21 mouse cellular contexts compared by ENCODE assay signal in the genomic region with DNA sequence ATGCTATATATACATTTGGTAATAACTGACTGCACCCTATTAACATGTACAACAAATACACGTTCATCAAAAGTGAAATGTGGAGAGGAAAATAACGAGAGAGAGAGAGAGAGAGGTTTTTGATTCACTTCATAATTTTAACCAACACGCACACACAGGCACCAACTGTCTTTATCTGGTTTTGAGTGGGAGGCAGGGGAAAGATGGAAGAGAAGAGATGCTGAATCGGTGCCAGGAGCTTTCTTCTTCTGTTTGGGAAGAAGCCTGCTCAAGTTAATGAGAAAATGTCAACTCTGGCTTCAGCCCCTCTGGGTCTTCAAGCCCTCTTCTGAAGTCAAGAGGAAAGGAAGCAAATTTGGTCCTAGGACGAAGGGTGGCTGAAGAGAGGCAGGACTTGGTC. TPM values are rescaled to one million over a fixed set of nuclear protein-coding genes. Genes with fewer than 3 reads are reported as not detected.
A peak's percentile ranks its signal among the peaks of the same experiment; 100 is the strongest.
DNase-seq lines count a peak whose midpoint lies in the region; ATAC-seq lines count a peak whose summit lies in the region.
"Had no signal": no experiment of that assay in that cellular context is flagged by ENCODE, and none has a peak within 500 bp of the region (broad histone marks: within the 10 kb centered on the region; RNA-seq: fewer than 3 reads in every experiment).

No protein-coding gene starts in this region.

- H3K4me1 ChIP-seq in forebrain, embryonic 14.5 days (ENCODE audit: control insufficient read depth, insufficient read depth, low read length) = peaks cover 11% of the 10 kb centered on the region
- H3K4me1 ChIP-seq in forebrain, embryonic 16.5 days (replicated peaks; ENCODE audit: control insufficient read depth, insufficient read depth, low read length) = peaks cover 16% of the 10 kb centered on the region
- H3K4me1 ChIP-seq in kidney, embryonic 15.5 days = no peaks in the 10 kb centered on the region
- no peaks in the 10 kb centered on the region for H3K4me1 ChIP-seq in midbrain, embryonic 16.5 days (ENCODE audit: control insufficient read depth, insufficient read depth, low read length)

- no peaks in the 10 kb centered on the region for H3K9me3 ChIP-seq in forebrain, embryonic 14.5 days (replicated peaks; ENCODE audit: control insufficient read depth, low read length)
- H3K9me3 ChIP-seq in forebrain, embryonic 16.5 days (ENCODE audit: control insufficient read depth, low read length) = no peaks in the 10 kb centered on the region; the same call in 1 of the 2 replicates
- H3K9me3 ChIP-seq in kidney, embryonic 15.5 days (replicated peaks) = no peaks in the 10 kb centered on the region
- H3K9me3 ChIP-seq in midbrain, embryonic 16.5 days (replicated peaks; ENCODE audit: control insufficient read depth, low read length, poor library complexity, severe bottlenecking) = no peaks in the 10 kb centered on the region
- H3K9me3 ChIP-seq: embryonic facial prominence, embryonic 10.5 days had no signal

- H3K9ac ChIP-seq in forebrain, embryonic 14.5 days (ENCODE audit: low read length) = no peak overlapping the region
- H3K9ac ChIP-seq in forebrain, embryonic 16.5 days (replicated peaks; ENCODE audit: low read depth, low read length) = no peak overlapping the region
- H3K9ac ChIP-seq in kidney, embryonic 15.5 days = no peak overlapping the region
- no peak overlapping the region for H3K9ac ChIP-seq in midbrain, embryonic 16.5 days (ENCODE audit: low read depth, low read length)
- H3K9ac ChIP-seq: liver, embryonic 14.5 days had no signal

- H3K27ac ChIP-seq in forebrain, embryonic 14.5 days (ENCODE audit: low read depth, low read length) = no peak overlapping the region
- no peak overlapping the region for H3K27ac ChIP-seq in forebrain, embryonic 16.5 days (ENCODE audit: low read length)
- H3K27ac ChIP-seq in kidney, embryonic 15.5 days = no peak overlapping the region
- H3K27ac ChIP-seq in midbrain, embryonic 16.5 days (ENCODE audit: low read length) = no peak overlapping the region
- H3K27ac ChIP-seq: embryonic facial prominence, embryonic 10.5 days; gastrocnemius, adult 2 months; heart, adult 2 months; liver, embryonic 14.5 days had no signal

- H3K27me3 ChIP-seq in forebrain, embryonic 14.5 days (replicated peaks; ENCODE audit: control insufficient read depth, insufficient read depth, low read length) = no peaks in the 10 kb centered on the region
- no peaks in the 10 kb centered on the region for H3K27me3 ChIP-seq in forebrain, embryonic 16.5 days (replicated peaks; ENCODE audit: control insufficient read depth, insufficient read depth, low read length)
- no peaks in the 10 kb centered on the region for H3K27me3 ChIP-seq in kidney, embryonic 15.5 days
- no peaks in the 10 kb centered on the region for H3K27me3 ChIP-seq in midbrain, embryonic 16.5 days (ENCODE audit: control insufficient read depth, insufficient read depth, low read depth, low read length)
- H3K27me3 ChIP-seq: CH12.LX had no signal

- peak; percentile 28 for DNase-seq in forebrain, embryonic 14.5 days (ENCODE audit: low spot score)
- DNase-seq in left cerebral cortex, adult 11 months (ENCODE audit: low spot score) = peak; percentile 59
- DNase-seq in left cerebral cortex, postnatal 4 days = no peak
- peak; percentile 38 to 56 for DNase-seq in left cerebral cortex, postnatal 36 days (ENCODE audit: low spot score in 2 of 2)
- no peak for DNase-seq in lung, postnatal 14 days
- DNase-seq: adrenal gland, postnatal 25 days; cerebellum, postnatal 14 days; gastrocnemius, adult 2 months; heart, adult 2 months; heart, postnatal 10 days; kidney, adult 8-10 months; thymus, adult 18-20 months had no signal

- no peak for ATAC-seq in forebrain, embryonic 14.5 days
- ATAC-seq in forebrain, embryonic 16.5 days = no peak
- ATAC-seq in kidney, embryonic 15.5 days (replicated peaks; ENCODE audit: low FRiP score) = no peak
- ATAC-seq in midbrain, embryonic 16.5 days = no peak
- ATAC-seq: hindbrain, embryonic 16.5 days; lung, postnatal 0 days had no signal

- intact Hi-C loops in left cerebral cortex, postnatal 4 days (cut with DNase I) = no loop called here
- intact Hi-C loops in left cerebral cortex, postnatal 36 days (cut with DNase I) = no loop called here

- H3K36me3 ChIP-seq in forebrain, embryonic 14.5 days (ENCODE audit: control insufficient read depth, insufficient read depth, low read length) = no peaks in the 10 kb centered on the region
- no peaks in the 10 kb centered on the region for H3K36me3 ChIP-seq in forebrain, embryonic 16.5 days (ENCODE audit: control insufficient read depth, insufficient read depth)
- no peaks in the 10 kb centered on the region for H3K36me3 ChIP-seq in kidney, embryonic 15.5 days
- no peaks in the 10 kb centered on the region for H3K36me3 ChIP-seq in midbrain, embryonic 16.5 days (ENCODE audit: control insufficient read depth, insufficient read depth, low read length)
- H3K36me3 ChIP-seq: embryonic facial prominence, embryonic 10.5 days had no signal

- no peak overlapping the region for H3K4me3 ChIP-seq in forebrain, embryonic 14.5 days (ENCODE audit: low read depth, low read length)
- no peak overlapping the region for H3K4me3 ChIP-seq in forebrain, embryonic 16.5 days (replicated peaks; ENCODE audit: low read length)
- H3K4me3 ChIP-seq in kidney, embryonic 15.5 days (replicated peaks) = no peak overlapping the region
- H3K4me3 ChIP-seq in midbrain, embryonic 16.5 days (ENCODE audit: low read depth, low read length) = no peak overlapping the region
- H3K4me3 ChIP-seq: embryonic facial prominence, embryonic 10.5 days; erythroblast, embryonic 14.5 days; gastrocnemius, adult 2 months; heart, adult 2 months had no signal

- H3K4me2 ChIP-seq in forebrain, embryonic 14.5 days (ENCODE audit: low read length) = no peak overlapping the region
- H3K4me2 ChIP-seq in forebrain, embryonic 16.5 days (ENCODE audit: low read length) = no peak overlapping the region
- no peak overlapping the region for H3K4me2 ChIP-seq in kidney, embryonic 15.5 days
- no peak overlapping the region for H3K4me2 ChIP-seq in midbrain, embryonic 16.5 days (ENCODE audit: low read length)

- 48% methylated on average over 5 of the region's 5 CpGs for WGBS in forebrain, embryonic 14.5 days
- WGBS in forebrain, embryonic 16.5 days = 39% methylated on average over 5 of the region's 5 CpGs
- WGBS in kidney, embryonic 15.5 days = 75% methylated on average over 5 of the region's 5 CpGs
- 76% methylated on average over 5 of the region's 5 CpGs for WGBS in midbrain, embryonic 16.5 days

RNA-seq across cellular contexts. Expression of gene Cfap54, which starts 38.4 kb away (rescaled TPM):
- polyA plus RNA-seq in forebrain, embryonic 14.5 days (2014; fragmentation: Nextera tagmentation; extraction: Ambion mirVana) = 1.2 and 1.5 TPM in 2 replicates
- 2.2 and 2.3 TPM in 2 replicates for polyA plus RNA-seq in forebrain, embryonic 16.5 days (2015; fragmentation: Nextera tagmentation; extraction: Ambion mirVana)
- 10 to 100 TPM in 1 of 2 experiments, 1 to 10 TPM in 1; 9.8 to 12.1 TPM for total RNA-seq in left cerebral cortex, postnatal 4 days (2021)
- 10 to 100 TPM; 15.8 to 26.5 TPM for total RNA-seq in left cerebral cortex, postnatal 36 days (2021)
- 0.53 and 0.86 TPM in 2 replicates for polyA plus RNA-seq in kidney, embryonic 15.5 days (2015; fragmentation: Nextera tagmentation; extraction: Ambion mirVana)
- 3.2 and 4.2 TPM in 2 replicates for polyA plus RNA-seq in midbrain, embryonic 16.5 days (2015; fragmentation: Nextera tagmentation; extraction: Ambion mirVana)

RNA-seq across cellular contexts. Expression of gene Cdk17, which starts 40.9 kb away (rescaled TPM):
- 52.5 and 53.8 TPM in 2 replicates for polyA plus RNA-seq in forebrain, embryonic 14.5 days (2014; fragmentation: Nextera tagmentation; extraction: Ambion mirVana)
- polyA plus RNA-seq in forebrain, embryonic 16.5 days (2015; fragmentation: Nextera tagmentation; extraction: Ambion mirVana) = 49.9 and 53.6 TPM in 2 replicates
- total RNA-seq in left cerebral cortex, postnatal 4 days (2021) = 100 to 1,000 TPM; 102 to 106 TPM
- 100 to 1,000 TPM; 234 to 248 TPM for total RNA-seq in left cerebral cortex, postnatal 36 days (2021)
- 16.7 and 17.2 TPM in 2 replicates for polyA plus RNA-seq in kidney, embryonic 15.5 days (2015; fragmentation: Nextera tagmentation; extraction: Ambion mirVana)
- 39.5 and 40.2 TPM in 2 replicates for polyA plus RNA-seq in midbrain, embryonic 16.5 days (2015; fragmentation: Nextera tagmentation; extraction: Ambion mirVana)

Comparison
In these comparisons a context has a peak if more than half of its experiments do, and no peak if none do; other contexts are left out.
1. DNase-seq: peak in forebrain, embryonic 14.5 days (single experiment), left cerebral cortex, adult 11 months (single experiment) and left cerebral cortex, postnatal 36 days (2 of 2); none in left cerebral cortex, postnatal 4 days (single experiment) and lung, postnatal 14 days (single experiment).